Mouse (Mus musculus) liver, embryonic 14.5 days (tissue): ENCODE results near the gene Gclm.

Experiments used
- CTCF ChIP-seq: IDR thresholded peaks from 2 replicates; pipeline ENCODE4 v1.5.1; 2016; ENCODE audit warnings: antibody characterized with exemption, low read depth, control low read depth
- EP300 ChIP-seq: IDR thresholded peaks from 2 replicates; pipeline ENCODE4 v1.6.1; 2016; ENCODE audit warnings: antibody characterized with exemption, low read depth

GRCm38 (mm10) chr3:122196621-122197298, 48.6 kb upstream of the Gclm start:
- TF ChIP-seq EP300 (no peak), CTCF (no peak)
